Mouse (Mus musculus): ENCODE results near the gene Cd300lf. TPM values are rescaled to one million over a fixed set of nuclear protein-coding genes. Genes with fewer than 3 reads are reported as not detected.

Gene Cd300lf
- polyA plus RNA-seq, 1 experiment, result 0.72 TPM

- H3K27ac ChIP-seq (ENCODE audit: insufficient read depth, low read length), result no peak overlapping the region
- H3K27me3 ChIP-seq (ENCODE audit: control insufficient read depth, insufficient read depth, low read length), result no peaks in the 10 kb centered on the region
- no peak overlapping the region for H3K4me3 ChIP-seq (replicated peaks; ENCODE audit: insufficient read depth, low read depth, low read length)
- 33% methylated on average over 11 of the region's 11 CpGs for WGBS
- peak; percentile 85 to 95 for DNase-seq
- H3K4me1 ChIP-seq (ENCODE audit: control insufficient read depth, insufficient read depth, low read length), result no peaks in the 10 kb centered on the region
- no peak for TF ChIP-seq POLR2A (IDR thresholded peaks at IDR 0.05; ENCODE audit: borderline replicate concordance, insufficient read depth, low read length)
- peak; percentile 83 for TF ChIP-seq CTCF (IDR thresholded peaks at IDR 0.05; ENCODE audit: borderline replicate concordance, insufficient read depth, low read depth, low read length)
These were observed 26.4 kb upstream of the Cd300lf start for GRCm38 (mm10) chr11:115160016-115160797.

- DNase-seq, result no peak
- no peak overlapping the region for H3K4me3 ChIP-seq (replicated peaks; ENCODE audit: insufficient read depth, low read depth, low read length)
- peaks cover 7% of the 10 kb centered on the region; the same call in 1 of the 2 replicates for H3K4me1 ChIP-seq (ENCODE audit: control insufficient read depth, insufficient read depth, low read length)
- WGBS, result 50% methylated on average over 12 of the region's 12 CpGs
- H3K27me3 ChIP-seq (ENCODE audit: control insufficient read depth, insufficient read depth, low read length), result no peaks in the 10 kb centered on the region
- TF ChIP-seq CTCF (IDR thresholded peaks at IDR 0.05; ENCODE audit: borderline replicate concordance, insufficient read depth, low read depth, low read length) (no peak), POLR2A (IDR thresholded peaks at IDR 0.05; ENCODE audit: borderline replicate concordance, insufficient read depth, low read length) (no peak)
- no peak overlapping the region for H3K27ac ChIP-seq (ENCODE audit: insufficient read depth, low read length)
These were observed 24.3 kb upstream of the Cd300lf start for GRCm38 (mm10) chr11:115157933-115158719.

- TF ChIP-seq CTCF (IDR thresholded peaks at IDR 0.05; ENCODE audit: borderline replicate concordance, insufficient read depth, low read depth, low read length) (no peak), POLR2A (IDR thresholded peaks at IDR 0.05; ENCODE audit: borderline replicate concordance, insufficient read depth, low read length) (no peak)
- 57% methylated on average over 5 of the region's 5 CpGs for WGBS
- Histone ChIP-seq H3K27me3 (ENCODE audit: control insufficient read depth, insufficient read depth, low read length) (no peaks in the 10 kb centered on the region), H3K27ac (ENCODE audit: insufficient read depth, low read length) (no peak overlapping the region), H3K4me3 (replicated peaks; ENCODE audit: insufficient read depth, low read depth, low read length) (no peak overlapping the region), H3K4me1 (ENCODE audit: control insufficient read depth, insufficient read depth, low read length) (peaks cover 12% of the 10 kb centered on the region; the same call in 1 of the 2 replicates)
- DNase-seq, result peak in 1 of 2 experiments; percentile 8
These were observed 21.4 kb upstream of the Cd300lf start for GRCm38 (mm10) chr11:115155053-115155634.

GRCm38 (mm10) chr11:115153699-115154292 is 20.0 kb upstream of the Cd300lf start:
- Histone ChIP-seq H3K27me3 (ENCODE audit: control insufficient read depth, insufficient read depth, low read length) (no peaks in the 10 kb centered on the region), H3K27ac (ENCODE audit: insufficient read depth, low read length) (no peak overlapping the region), H3K4me1 (ENCODE audit: control insufficient read depth, insufficient read depth, low read length) (peaks cover 12% of the 10 kb centered on the region; the same call in 1 of the 2 replicates), H3K4me3 (replicated peaks; ENCODE audit: insufficient read depth, low read depth, low read length) (no peak overlapping the region)
- TF ChIP-seq POLR2A (IDR thresholded peaks at IDR 0.05; ENCODE audit: borderline replicate concordance, insufficient read depth, low read length) (no peak), CTCF (IDR thresholded peaks at IDR 0.05; ENCODE audit: borderline replicate concordance, insufficient read depth, low read depth, low read length) (peak; percentile 93)
- DNase-seq, result peak; percentile 82 to 86
- WGBS, result 2% methylated on average over 35 of the region's 35 CpGs

- Histone ChIP-seq H3K27me3 (ENCODE audit: control insufficient read depth, insufficient read depth, low read length) (no peaks in the 10 kb centered on the region), H3K4me1 (ENCODE audit: control insufficient read depth, insufficient read depth, low read length) (peaks cover 12% of the 10 kb centered on the region; the same call in 1 of the 2 replicates), H3K4me3 (replicated peaks; ENCODE audit: insufficient read depth, low read depth, low read length) (no peak overlapping the region), H3K27ac (ENCODE audit: insufficient read depth, low read length) (no peak overlapping the region)
- no peak for DNase-seq
- WGBS, result 84% methylated on average over 9 of the region's 9 CpGs
- TF ChIP-seq POLR2A (IDR thresholded peaks at IDR 0.05; ENCODE audit: borderline replicate concordance, insufficient read depth, low read length) (no peak), CTCF (IDR thresholded peaks at IDR 0.05; ENCODE audit: borderline replicate concordance, insufficient read depth, low read depth, low read length) (no peak)
These were observed 19.3 kb upstream of the Cd300lf start for GRCm38 (mm10) chr11:115153088-115153487.

- Histone ChIP-seq H3K4me3 (replicated peaks; ENCODE audit: insufficient read depth, low read depth, low read length) (peak overlapping the region; percentile 62), H3K4me1 (ENCODE audit: control insufficient read depth, insufficient read depth, low read length) (peaks cover 12% of the 10 kb centered on the region; the same call in 1 of the 2 replicates), H3K27ac (ENCODE audit: insufficient read depth, low read length) (peak overlapping the region; percentile 32; the same call in 1 of the 2 replicates), H3K27me3 (ENCODE audit: control insufficient read depth, insufficient read depth, low read length) (no peaks in the 10 kb centered on the region)
- WGBS, result 13% methylated on average over 15 of the region's 15 CpGs
- TF ChIP-seq POLR2A (IDR thresholded peaks at IDR 0.05; ENCODE audit: borderline replicate concordance, insufficient read depth, low read length) (peak; percentile 43; the same call in 1 of the 2 replicates), CTCF (IDR thresholded peaks at IDR 0.05; ENCODE audit: borderline replicate concordance, insufficient read depth, low read depth, low read length) (no peak)
- DNase-seq, result peak; percentile 84 to 85
These were observed 18.1 kb upstream of the Cd300lf start for GRCm38 (mm10) chr11:115151755-115152429.

Measured in cerebellum, adult 2 months (tissue).